Mouse (Mus musculus) kidney, adult 2 months (tissue): ENCODE measurements around the gene Zfp609.

ENCODE experiments used
- CTCF ChIP-seq: fragments of 200-500 bp; conservative IDR thresholded peaks from 2 replicates; pipeline ENCODE4 v1.5.1; 2011; ENCODE audit warnings: low read depth, mild to moderate bottlenecking, control low read depth, low read length, moderate library complexity, mixed read lengths; ENCODE audit not compliant: insufficient read depth, insufficient read length
- POLR2A ChIP-seq: fragments of 200-500 bp; IDR thresholded peaks from one replicate; pipeline ENCODE4 v1.6.1; 2011; ENCODE audit warnings: low read depth, low read length, control low read depth

DNA sequence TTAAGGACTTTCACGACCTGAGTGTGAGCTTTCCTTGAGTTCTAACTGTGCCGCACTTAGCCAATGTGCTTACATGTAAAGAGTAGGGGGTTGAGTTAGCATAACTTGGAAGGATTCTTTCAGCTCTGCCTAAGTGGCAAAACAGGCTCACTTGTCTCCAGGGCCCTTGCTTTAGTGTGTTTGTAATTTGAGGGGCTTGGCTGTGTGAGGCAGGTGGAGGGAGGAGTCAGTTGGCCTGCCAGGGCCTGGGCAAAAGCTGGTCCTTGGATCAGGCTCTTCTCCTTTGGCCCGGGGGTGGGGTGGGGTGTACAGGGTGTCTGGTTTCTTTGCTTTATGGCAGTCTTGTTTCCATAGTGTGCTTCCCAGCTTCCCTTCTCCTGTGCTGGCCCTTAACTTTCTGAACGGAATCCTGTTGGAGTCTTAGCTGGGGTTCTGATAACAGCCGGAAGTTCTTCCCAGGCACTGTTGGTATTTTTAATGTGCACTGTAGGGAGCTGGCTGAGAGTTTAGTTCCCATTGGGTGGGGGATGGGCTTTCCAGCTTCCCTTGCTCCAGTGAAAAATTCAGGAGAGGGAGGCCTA lies 148.1 kb downstream of the Zfp609 start:
- TF ChIP-seq CTCF (no peak), POLR2A (no peak)
